Mouse (Mus musculus) gastrocnemius, postnatal 36 days (tissue): ENCODE results near the gene Ppp1r15a. TPM values are rescaled to one million over a fixed set of nuclear protein-coding genes. Genes with fewer than 3 reads are reported as not detected.
"Not testable (repeated sequence)": the region's sequence is repeated elsewhere in the genome, so short reads cannot be mapped to it uniquely, and the experiment has no call there.

Source experiments
- DNase-seq, 2 experiments: peaks; one replicate each; pipeline ENCODE4 v3.0.0; 2022
- intact Hi-C: fragments of 180-260 bp; cut with DNase I; formaldehyde crosslinking; loops from one replicate; pipeline ENCODE4 v1.15.1; 2025
- total RNA-seq, 2 experiments: library from RNA; stranded (reverse); gene quantifications; 2 replicates each; pipeline ENCODE4 v1.2.3; 2021

Ppp1r15a gene
- total RNA-seq, 2 experiments from 2014 or later, result 22.9 to 25.3 TPM

- no peak for DNase-seq
- intact Hi-C loops, result no loop called here
These were observed 38.2 kb downstream of the Ppp1r15a start for GRCm38 (mm10) chr7:45487861-45488292.

- intact Hi-C loops, result no loop called here
- DNase-seq, result peak in 1 of 2 experiments; percentile 9
These were observed 39.2 kb downstream of the Ppp1r15a start, which contains the start of gene Gm45808 for GRCm38 (mm10) chr7:45486761-45487415. Gm45808 (minus strand) TSS chr7:45486811.

- intact Hi-C loops, result no loop called here
- no peak for DNase-seq
These were observed 39.9 kb downstream of the Ppp1r15a start for GRCm38 (mm10) chr7:45486158-45486557.

- intact Hi-C loops, DNase-seq: not testable (repeated sequence)
These were observed 41.1 kb downstream of the Ppp1r15a start for GRCm38 (mm10) chr7:45484985-45485384.

GRCm38 (mm10) chr7:45482166-45482565 is 43.9 kb downstream of the Ppp1r15a start:
- intact Hi-C loops, result no loop called here
- DNase-seq, result no peak

- intact Hi-C loops, result no loop called here
- no peak for DNase-seq
These were observed 44.6 kb downstream of the Ppp1r15a start, which contains the start of gene Tulp2 for GRCm38 (mm10) chr7:45481374-45481927. Tulp2 (plus strand) TSS chr7:45481877.

- DNase-seq, intact Hi-C loops: not testable (repeated sequence)
These were observed 45.8 kb downstream of the Ppp1r15a start for GRCm38 (mm10) chr7:45480310-45480709.

GRCm38 (mm10) chr7:45478774-45479173 is 47.3 kb downstream of the Ppp1r15a start:
- no peak for DNase-seq
- intact Hi-C loops, result loop anchor here (5.0 kb wide), 1 partner anchor 39 kb away; no protein-coding TSS in a partner anchor

GRCm38 (mm10) chr7:45477003-45477402 is 49.1 kb downstream of the Ppp1r15a start:
- intact Hi-C loops, result loop anchor here (5.0 kb wide), 1 partner anchor 40 kb away; no protein-coding TSS in a partner anchor
- peak in 1 of 2 experiments; percentile 42 for DNase-seq

- no peak for DNase-seq
- intact Hi-C loops, result loop anchor here (5.0 kb wide), 1 partner anchor 41 kb away; no protein-coding TSS in a partner anchor
These were observed 49.6 kb downstream of the Ppp1r15a start for GRCm38 (mm10) chr7:45476453-45476852.

GRCm38 (mm10) chr7:45475291-45475969 is 50.6 kb downstream of the Ppp1r15a start:
- intact Hi-C loops, result loop anchor here (5.0 kb wide), 1 partner anchor 42 kb away; no protein-coding TSS in a partner anchor
- DNase-seq, result no peak

Other genes with a start within 250 kb of the Ppp1r15a start
- not detected for gene Slc6a21, start 248.8 kb downstream of the Ppp1r15a start, total RNA-seq
- gene Trpm4, start 192.5 kb downstream of the Ppp1r15a start, total RNA-seq, result 10 to 100 TPM; 20.1 to 20.7 TPM
- gene Hrc, start 191.0 kb downstream of the Ppp1r15a start, total RNA-seq, result 100 to 1,000 TPM; 818 to 890 TPM
- under 1 TPM; 0.07 to 0.08 TPM for gene Ppfia3, start 159.2 kb downstream of the Ppp1r15a start, total RNA-seq
- not detected for gene Lin7b, start 155.7 kb downstream of the Ppp1r15a start, total RNA-seq
- gene Snrnp70, start 130.5 kb downstream of the Ppp1r15a start, total RNA-seq, result 10 to 100 TPM; 70.2 to 84.1 TPM
- gene Kcna7, start 120.6 kb downstream of the Ppp1r15a start, total RNA-seq, result 10 to 100 TPM; 78.3 to 85.9 TPM
- gene Ntf5, start 112.6 kb downstream of the Ppp1r15a start, total RNA-seq, result 1 to 10 TPM; 3.4 to 5.5 TPM
- gene Lhb, start 105.4 kb downstream of the Ppp1r15a start, total RNA-seq, result under 1 TPM; 0.54 to 0.67 TPM
- 100 to 1,000 TPM; 275 to 279 TPM for gene Gys1, start 91.4 kb downstream of the Ppp1r15a start, total RNA-seq
- 10 to 100 TPM; 22.1 to 23.0 TPM for gene Ruvbl2, start 88.2 kb downstream of the Ppp1r15a start, total RNA-seq
- 100 to 1,000 TPM; 132 to 146 TPM for gene Ftl1, start 66.4 kb downstream of the Ppp1r15a start, total RNA-seq
- 10 to 100 TPM; 13.8 to 14.6 TPM for gene Bax, start 59.4 kb downstream of the Ppp1r15a start, total RNA-seq
- gene Tulp2, start 44.4 kb downstream of the Ppp1r15a start, total RNA-seq, result under 1 TPM in 1 of 2 experiments, not detected in 1; 0.39 TPM
- gene Gm45808, start 39.5 kb downstream of the Ppp1r15a start, total RNA-seq, result 1 to 10 TPM; 6.1 to 6.6 TPM
- 10 to 100 TPM; 11.4 to 12.8 TPM for gene Dhdh, start 37.5 kb downstream of the Ppp1r15a start, total RNA-seq
- 10 to 100 TPM; 48.6 to 65.4 TPM for gene Nucb1, start 15.9 kb downstream of the Ppp1r15a start, total RNA-seq
- 1 to 10 TPM; 3.0 to 4.8 TPM for gene Plekha4, start 62 bp upstream of the Ppp1r15a start, total RNA-seq
- 1 to 10 TPM; 1.9 to 2.8 TPM for gene Hsd17b14, start 28.6 kb upstream of the Ppp1r15a start, total RNA-seq
- gene Bcat2, start 43.9 kb upstream of the Ppp1r15a start, total RNA-seq, result 10 to 100 TPM; 55.7 to 86.8 TPM
- not detected for gene Fgf21, start 89.2 kb upstream of the Ppp1r15a start, total RNA-seq
- not detected for gene Fut1, start 91.0 kb upstream of the Ppp1r15a start, total RNA-seq
- not detected for gene Izumo1, start 95.5 kb upstream of the Ppp1r15a start, total RNA-seq
- gene Rasip1, start 101.2 kb upstream of the Ppp1r15a start, total RNA-seq, result 1 to 10 TPM; 6.9 to 7.0 TPM
- 10 to 100 TPM; 45.7 to 49.7 TPM for gene Mamstr, start 113.7 kb upstream of the Ppp1r15a start, total RNA-seq
- 1 to 10 TPM in 1 of 2 experiments, under 1 TPM in 1; 0.51 to 1.2 TPM for gene Fut2, start 140.1 kb upstream of the Ppp1r15a start, total RNA-seq
- gene Ntn5, start 157.8 kb upstream of the Ppp1r15a start, total RNA-seq, result under 1 TPM; 0.52 to 0.69 TPM
- under 1 TPM; 0.12 to 0.26 TPM for gene Sec1, start 168.1 kb upstream of the Ppp1r15a start, total RNA-seq
- gene Car11, start 173.6 kb upstream of the Ppp1r15a start, total RNA-seq, result 1 to 10 TPM; 7.7 to 9.5 TPM
- gene Dbp, start 178.8 kb upstream of the Ppp1r15a start, total RNA-seq, result 100 to 1,000 TPM in 1 of 2 experiments, 10 to 100 TPM in 1; 52.8 to 118 TPM
- 100 to 1,000 TPM; 396 to 453 TPM for gene Rpl18, start 189.2 kb upstream of the Ppp1r15a start, total RNA-seq
- 10 to 100 TPM; 12.2 to 12.7 TPM for gene Sphk2, start 191.7 kb upstream of the Ppp1r15a start, total RNA-seq
- under 1 TPM in 1 of 2 experiments, not detected in 1; 0.10 TPM for gene Fam83e, start 194.9 kb upstream of the Ppp1r15a start, total RNA-seq
- not detected for gene Spaca4, start 199.5 kb upstream of the Ppp1r15a start, total RNA-seq